Mouse (Mus musculus) limb, embryonic 14.5 days (tissue): ENCODE measurements around the gene Psmg1. TPM values are rescaled to one million over a fixed set of nuclear protein-coding genes. Genes with fewer than 3 reads are reported as not detected.
"Not testable (repeated sequence)": the region's sequence is repeated elsewhere in the genome, so short reads cannot be mapped to it uniquely, and the experiment has no call there.

Experiments used
- ATAC-seq: fragments of 200-750 bp; cut with Nextera tagmentation; 2 replicates; pipeline ENCODE4 v1.8.0; 2017; ENCODE audit warnings: low read depth, moderate number of reproducible peaks, moderate TSS enrichment; ENCODE audit not compliant: low FRiP score
- DNase-seq: peaks from one replicate; pipeline ENCODE4 v3.0.0-alpha.2; 2015; ENCODE audit warnings: low spot score
- H3K27ac ChIP-seq: fragments of 300-500 bp; sonication (generic); replicated peaks from 2 replicates; pipeline ENCODE4 v1.5.1; 2014; ENCODE audit warnings: low read depth, mild to moderate bottlenecking, low read length, moderate library complexity, mixed read lengths
- H3K27me3 ChIP-seq: fragments of 300-500 bp; sonication (generic); 2 replicates; pipeline ENCODE4 v1.6.1; 2014; ENCODE audit warnings: low read length, mixed read lengths; ENCODE audit not compliant: control insufficient read depth, insufficient read depth
- H3K36me3 ChIP-seq: fragments of 300-500 bp; sonication (generic); 2 replicates; pipeline ENCODE4 v1.6.1; 2014; ENCODE audit warnings: mild to moderate bottlenecking, low read length, moderate library complexity, mixed read lengths; ENCODE audit not compliant: control insufficient read depth, insufficient read depth
- H3K4me1 ChIP-seq: fragments of 300-500 bp; sonication (generic); 2 replicates; pipeline ENCODE4 v1.6.1; 2014; ENCODE audit warnings: antibody characterized with exemption, low read length, mixed read lengths; ENCODE audit not compliant: control insufficient read depth, insufficient read depth
- H3K4me2 ChIP-seq: fragments of 300-500 bp; sonication (generic); replicated peaks from 2 replicates; pipeline ENCODE4 v1.6.1; 2014; ENCODE audit warnings: low read depth, mild to moderate bottlenecking, low read length, moderate library complexity; ENCODE audit not compliant: severe bottlenecking
- H3K4me3 ChIP-seq: fragments of 300-500 bp; sonication (generic); replicated peaks from 2 replicates; pipeline ENCODE4 v1.5.1; 2014; ENCODE audit warnings: low read length
- H3K9ac ChIP-seq: fragments of 300-500 bp; sonication (generic); 2 replicates; pipeline ENCODE4 v1.6.1; 2014; ENCODE audit warnings: mild to moderate bottlenecking, low read depth, low read length, moderate library complexity; ENCODE audit not compliant: severe bottlenecking
- H3K9me3 ChIP-seq: fragments of 300-500 bp; sonication (generic); 2 replicates; pipeline ENCODE4 v1.6.1; 2016; ENCODE audit warnings: low read length; ENCODE audit not compliant: control insufficient read depth
- POLR2A ChIP-seq: fragments of 200-500 bp; IDR thresholded peaks from 2 replicates; pipeline ENCODE4 v1.8.0; 2012; ENCODE audit warnings: inconsistent platforms, mild to moderate bottlenecking, moderate library complexity, borderline replicate concordance; ENCODE audit not compliant: insufficient read depth, insufficient read length; ENCODE audit errors: extremely low read depth
- WGBS: fragments of 180-500 bp; shearing (Covaris S2); extraction: QIAGEN DNeasy Blood & Tissue Kit; methylation state at CpG from one replicate; pipeline ENCODE4 v1.1.7; 2014; 5-methylcytosine and 5-hydroxymethylcytosine counted together
- polyA plus RNA-seq, 2 experiments: library from polyadenylated mRNA; depleted of rRNA in 1 of 2; stranded (reverse) in 1 of 2; unstranded in 1 of 2; fragments of >200 nt; fragmentation: Nextera tagmentation in 1 of 2; extraction: Ambion mirVana in 1 of 2; gene quantifications; 2 replicates each; pipeline versions ENCODE4 v1.2.1 to v1.2.3; 2012 to 2014

Psmg1 gene
- polyA plus RNA-seq, 2 experiments, result 70.6 to 84.5 TPM

DNA sequence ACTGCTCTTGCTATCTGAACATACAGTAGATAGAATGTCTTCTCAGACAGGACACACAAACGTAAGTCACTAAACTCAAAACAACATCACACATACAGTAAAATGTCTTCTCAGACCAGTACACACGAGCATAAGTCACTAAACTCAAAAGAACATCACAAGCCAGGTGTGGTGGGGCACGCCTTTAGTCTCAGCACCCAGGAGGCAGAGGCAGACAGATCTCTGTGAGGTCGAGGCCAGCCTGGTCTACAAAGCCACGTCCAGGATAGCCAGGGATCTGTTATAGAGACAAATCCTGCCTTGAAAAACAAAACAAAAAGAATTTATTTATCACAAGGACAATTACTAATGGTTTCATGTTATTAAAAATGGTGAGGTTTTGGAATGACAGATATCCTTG lies 35.5 kb upstream of the Psmg1 start:
- TF ChIP-seq POLR2A, result no peak
- Histone ChIP-seq H3K9me3 (no peaks in the 10 kb centered on the region), H3K36me3 (peaks cover 89% of the 10 kb centered on the region), H3K4me3 (no peak overlapping the region), H3K4me1 (no peaks in the 10 kb centered on the region), H3K9ac (no peak overlapping the region), H3K4me2 (no peak overlapping the region), H3K27me3 (no peaks in the 10 kb centered on the region), H3K27ac (no peak overlapping the region)
- ATAC-seq (no peak), DNase-seq (no peak)
- 89% methylated on average over 5 of the region's 5 CpGs for WGBS

DNA sequence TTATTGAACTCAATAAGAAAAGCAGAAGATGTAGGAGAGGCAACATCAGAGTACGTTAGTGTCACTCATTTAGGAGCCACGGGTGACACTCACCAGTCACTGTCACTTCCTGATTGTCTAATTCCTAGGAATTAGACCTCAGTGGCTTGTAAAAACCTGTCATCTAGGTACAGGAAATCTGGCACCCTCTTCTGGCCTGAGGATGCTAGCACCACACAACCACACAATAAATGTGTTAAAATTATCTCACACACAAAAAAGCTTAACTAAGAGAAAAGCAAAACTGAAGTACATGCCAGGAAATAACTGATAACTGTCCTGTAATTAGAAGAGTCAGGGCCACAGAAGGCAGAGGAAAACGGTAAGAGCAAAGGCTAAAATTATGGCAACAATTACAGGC lies 34.5 kb upstream of the Psmg1 start:
- no peak for TF ChIP-seq POLR2A
- H3K36me3 ChIP-seq, result peaks cover 89% of the 10 kb centered on the region
- no peaks in the 10 kb centered on the region for H3K9me3 ChIP-seq
- no peaks in the 10 kb centered on the region for H3K4me1 ChIP-seq
- no peak for DNase-seq
- H3K27ac ChIP-seq, result no peak overlapping the region
- WGBS, result 79% methylated on average over 3 of the region's 3 CpGs
- no peaks in the 10 kb centered on the region for H3K27me3 ChIP-seq
- no peak for ATAC-seq
- H3K4me3 ChIP-seq, result no peak overlapping the region
- no peak overlapping the region for H3K4me2 ChIP-seq
- no peak overlapping the region for H3K9ac ChIP-seq

DNA sequence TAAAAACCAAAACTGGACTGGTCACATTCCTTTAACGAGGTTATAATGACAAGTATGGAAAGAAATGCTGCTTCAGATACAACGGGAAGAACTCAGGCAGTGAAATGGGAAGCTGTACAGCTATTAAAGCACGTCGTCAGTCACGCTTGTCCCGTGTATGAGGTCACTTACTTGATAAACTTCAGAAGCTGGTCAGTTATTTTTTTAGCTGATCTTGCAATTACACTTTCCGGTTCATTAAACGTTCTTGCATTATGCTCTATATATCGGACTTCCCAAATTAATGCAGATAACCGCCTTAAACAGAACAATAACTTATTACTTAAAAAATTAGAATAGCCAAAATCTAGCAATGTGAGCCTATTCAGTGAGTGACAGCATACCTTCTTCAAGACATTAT lies 30.3 kb upstream of the Psmg1 start:
- DNase-seq (no peak), ATAC-seq (no peak)
- 91% methylated on average over 10 of the region's 10 CpGs for WGBS
- H3K9me3 ChIP-seq, result no peaks in the 10 kb centered on the region
- peaks cover 90% of the 10 kb centered on the region for H3K36me3 ChIP-seq
- H3K4me1 ChIP-seq, result no peaks in the 10 kb centered on the region
- H3K4me2 ChIP-seq, result no peak overlapping the region
- TF ChIP-seq POLR2A, result no peak
- no peaks in the 10 kb centered on the region for H3K27me3 ChIP-seq
- no peak overlapping the region for H3K9ac ChIP-seq
- no peak overlapping the region for H3K27ac ChIP-seq
- no peak overlapping the region for H3K4me3 ChIP-seq

DNA sequence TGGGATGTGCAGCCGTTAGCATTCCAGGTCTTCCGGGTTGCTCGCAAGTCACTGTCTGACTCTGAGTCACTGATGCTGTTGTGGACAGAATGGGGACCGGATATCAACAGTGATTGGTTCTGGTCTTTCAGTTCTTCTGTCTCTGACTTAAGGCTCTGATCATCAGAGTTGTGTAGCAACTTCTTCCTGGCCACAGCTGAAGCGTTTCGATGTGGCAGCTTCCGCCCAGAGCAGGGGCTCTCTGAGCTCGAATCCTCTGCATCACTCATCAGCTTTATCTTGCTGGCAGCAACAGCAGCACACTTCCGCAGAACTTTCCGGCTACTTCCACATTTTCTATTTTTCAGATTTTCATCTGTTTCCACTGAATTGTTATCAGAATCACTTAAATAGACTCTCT lies 18.4 kb upstream of the Psmg1 start:
- not testable (repeated sequence) for DNase-seq, H3K27ac ChIP-seq, H3K9me3 ChIP-seq, H3K4me3 ChIP-seq, H3K9ac ChIP-seq, H3K4me2 ChIP-seq, ATAC-seq, H3K27me3 ChIP-seq, H3K4me1 ChIP-seq
- H3K36me3 ChIP-seq, result peaks cover 24% of the 10 kb centered on the region
- WGBS, result no CpG with 5 or more reads among the region's 10 CpGs

DNA sequence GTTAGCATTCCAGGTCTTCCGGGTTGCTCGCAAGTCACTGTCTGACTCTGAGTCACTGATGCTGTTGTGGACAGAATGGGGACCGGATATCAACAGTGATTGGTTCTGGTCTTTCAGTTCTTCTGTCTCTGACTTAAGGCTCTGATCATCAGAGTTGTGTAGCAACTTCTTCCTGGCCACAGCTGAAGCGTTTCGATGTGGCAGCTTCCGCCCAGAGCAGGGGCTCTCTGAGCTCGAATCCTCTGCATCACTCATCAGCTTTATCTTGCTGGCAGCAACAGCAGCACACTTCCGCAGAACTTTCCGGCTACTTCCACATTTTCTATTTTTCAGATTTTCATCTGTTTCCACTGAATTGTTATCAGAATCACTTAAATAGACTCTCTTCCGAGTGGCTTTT lies 13.5 kb upstream of the Psmg1 start:
- H3K36me3 ChIP-seq, result peaks cover 45% of the 10 kb centered on the region
- no CpG with 5 or more reads among the region's 10 CpGs for WGBS
- H3K9ac ChIP-seq, ATAC-seq, H3K9me3 ChIP-seq, DNase-seq, H3K4me3 ChIP-seq, H3K4me1 ChIP-seq, H3K4me2 ChIP-seq, H3K27me3 ChIP-seq, H3K27ac ChIP-seq: not testable (repeated sequence)

DNA sequence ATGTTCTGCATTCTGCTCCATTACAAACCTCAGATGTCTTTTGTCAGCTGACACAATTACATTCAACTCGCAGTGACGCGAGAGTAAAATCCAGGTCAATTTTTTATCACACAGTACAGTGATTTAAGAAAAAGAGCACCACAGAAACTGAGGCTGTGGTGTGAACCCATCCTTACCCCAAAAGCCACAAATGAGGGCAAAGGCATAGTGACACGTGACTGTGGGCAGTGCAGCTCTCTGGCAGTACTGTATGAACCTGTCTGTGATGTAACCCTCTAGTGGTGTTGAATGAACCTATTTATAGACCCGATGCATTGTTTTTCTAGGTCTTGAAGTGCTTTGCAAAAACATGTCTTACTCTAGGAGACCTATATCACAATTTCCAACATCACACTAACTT lies 8.5 kb upstream of the Psmg1 start:
- H3K36me3 ChIP-seq, result peaks cover 69% of the 10 kb centered on the region
- 92% methylated on average over 5 of the region's 5 CpGs for WGBS
- no peak for TF ChIP-seq POLR2A

More for the DNA sequence above, 8.5 kb upstream of the Psmg1 start:
- ATAC-seq (no peak), DNase-seq (no peak)
- Histone ChIP-seq H3K27ac (no peak overlapping the region), H3K4me2 (no peak overlapping the region), H3K9me3 (no peaks in the 10 kb centered on the region), H3K27me3 (no peaks in the 10 kb centered on the region), H3K4me1 (no peaks in the 10 kb centered on the region), H3K4me3 (no peak overlapping the region), H3K9ac (no peak overlapping the region)
